Mouse (Mus musculus): ENCODE data around the gene Krt5. TPM values are rescaled to one million over a fixed set of nuclear protein-coding genes. Genes with fewer than 3 reads are reported as not detected.
"Not testable (repeated sequence)": the region's sequence is repeated elsewhere in the genome, so short reads cannot be mapped to it uniquely, and the experiment has no call there.

Krt5 gene
- polyA plus RNA-seq, 1 experiment from 2014 or later: not detected

DNA sequence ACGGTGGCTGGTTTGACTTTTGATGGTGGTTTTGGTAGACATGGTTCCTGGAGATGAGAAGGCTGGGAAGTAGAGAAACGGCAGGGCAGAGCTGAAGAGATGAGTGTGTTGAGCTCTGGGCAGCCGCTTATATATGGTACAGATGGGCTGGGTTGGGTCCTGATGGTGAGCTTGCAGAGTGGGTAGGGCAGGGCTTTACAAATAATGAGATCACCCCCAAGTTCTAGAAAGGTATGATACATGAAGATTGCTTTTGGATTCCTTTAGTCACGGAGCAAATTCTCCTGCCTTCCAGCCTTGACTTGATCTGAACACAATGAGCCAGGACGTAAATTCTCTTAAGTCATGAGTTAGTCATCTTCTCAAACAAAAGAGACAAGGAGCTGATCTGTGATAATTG lies 18.5 kb downstream of the Krt5 start, which contains the start of gene Krt6a:
TSS of gene Krt6a (minus strand) at position 101 of the 400 bp plus-strand sequence.
- WGBS (ENCODE audit: missing documents): 96% methylated on average over 4 of the region's 5 CpGs
- Histone ChIP-seq H3K27ac (no peak within 1 kb of the TSS), H3K4me3 (ENCODE audit: inconsistent target) (no peak within 1 kb of the TSS), H3K79me2 (ENCODE audit: inconsistent target) (no peaks in the 10 kb centered on the region), H3K36me3 (ENCODE audit: inconsistent target) (no peaks in the 10 kb centered on the region)

- 95% methylated on average over 4 of the region's 5 CpGs for WGBS (ENCODE audit: missing documents)
- H3K36me3 ChIP-seq (ENCODE audit: inconsistent target); H3K27ac ChIP-seq; H3K4me3 ChIP-seq (ENCODE audit: inconsistent target); H3K79me2 ChIP-seq (ENCODE audit: inconsistent target): not testable (repeated sequence)
These were observed 22.2 kb downstream of the Krt5 start for GRCm38 (mm10) chr15:101690460-101690859.

DNA sequence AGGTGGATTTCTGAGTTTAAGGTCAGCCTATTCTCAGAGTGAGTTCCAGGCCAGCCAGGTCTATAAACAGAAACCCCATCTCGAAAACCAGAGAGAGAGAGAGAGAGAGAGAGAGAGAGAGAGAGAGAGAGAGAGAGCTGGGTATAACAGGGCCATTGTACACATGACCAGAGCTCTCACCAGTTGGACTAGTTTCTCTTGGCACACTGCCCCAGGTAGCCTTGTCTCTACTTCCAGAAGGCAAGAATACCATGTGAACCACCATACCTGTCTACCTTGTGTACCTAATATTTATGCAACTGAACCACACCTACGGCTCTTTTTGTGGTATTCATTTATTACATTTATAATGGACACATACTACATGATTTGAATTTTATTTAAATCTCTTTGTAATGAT lies 24.5 kb downstream of the Krt5 start:
- H3K27ac ChIP-seq: no peak overlapping the region
- no peaks in the 10 kb centered on the region for H3K79me2 ChIP-seq (ENCODE audit: inconsistent target)
- 86% methylated on average over 2 of the region's 2 CpGs for WGBS (ENCODE audit: missing documents)
- no peaks in the 10 kb centered on the region for H3K36me3 ChIP-seq (ENCODE audit: inconsistent target)
- no peak overlapping the region for H3K4me3 ChIP-seq (ENCODE audit: inconsistent target)

GRCm38 (mm10) chr15:101680187-101680586 lies 32.5 kb downstream of the Krt5 start, which contains the start of gene Krt6b:
TSS of gene Krt6b (minus strand) at chr15:101680287.
- no peak within 1 kb of the TSS for H3K4me3 ChIP-seq (ENCODE audit: inconsistent target)
- H3K27ac ChIP-seq: no peak within 1 kb of the TSS
- 80% methylated on average over 2 of the region's 2 CpGs for WGBS (ENCODE audit: missing documents)
- H3K79me2 ChIP-seq (ENCODE audit: inconsistent target): no peaks in the 10 kb centered on the region
- no peaks in the 10 kb centered on the region for H3K36me3 ChIP-seq (ENCODE audit: inconsistent target)

DNA sequence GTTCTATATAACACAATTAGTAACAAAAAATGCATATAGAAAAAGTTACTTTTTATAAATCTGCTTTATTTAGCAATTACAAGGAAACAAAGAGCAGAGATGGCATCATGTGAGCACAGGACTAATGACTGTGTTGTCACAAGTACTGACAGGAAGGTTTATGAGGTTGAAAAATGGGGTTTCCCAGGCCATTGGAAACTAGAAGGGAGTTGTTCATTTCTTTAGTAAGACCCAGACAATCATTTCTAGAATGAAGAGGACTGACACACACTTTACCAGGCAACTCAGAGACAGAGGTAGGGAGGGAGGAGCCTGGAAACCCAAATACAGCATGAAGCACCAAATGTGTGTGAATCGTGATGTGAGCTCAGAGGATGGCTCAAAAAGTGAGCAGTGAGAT lies 36.7 kb downstream of the Krt5 start:
- Histone ChIP-seq H3K79me2 (ENCODE audit: inconsistent target) (no peaks in the 10 kb centered on the region), H3K27ac (no peak overlapping the region), H3K36me3 (ENCODE audit: inconsistent target) (no peaks in the 10 kb centered on the region), H3K4me3 (ENCODE audit: inconsistent target) (no peak overlapping the region)
- WGBS (ENCODE audit: missing documents): 82% methylated on average over 1 of the region's 1 CpGs

Other genes starting within 250 kb of the Krt5 start
- not detected in 3 replicates for gene Krt81, start 249.1 kb downstream of the Krt5 start, polyA plus RNA-seq (2018)
- not detected in 3 replicates for gene Krt86, start 239.4 kb downstream of the Krt5 start, polyA plus RNA-seq (2018)
- not detected in 3 replicates for gene Krt83, start 221.4 kb downstream of the Krt5 start, polyA plus RNA-seq (2018)
- not detected in 3 replicates for gene Gm49425, start 195.6 kb downstream of the Krt5 start, polyA plus RNA-seq (2018)
- gene Krt84, start 180.1 kb downstream of the Krt5 start, polyA plus RNA-seq (2018): not detected in 3 replicates
- gene Krt82, start 162.2 kb downstream of the Krt5 start, polyA plus RNA-seq (2018): not detected in 3 replicates
- not detected in 3 replicates for gene Krt90, start 149.9 kb downstream of the Krt5 start, polyA plus RNA-seq (2018)
- gene Krt75, start 139.0 kb downstream of the Krt5 start, polyA plus RNA-seq (2018): not detected in 3 replicates
- gene Gm5414, start 84.7 kb downstream of the Krt5 start, polyA plus RNA-seq (2018): not detected in 3 replicates
- not detected in 3 replicates for gene Gm5478, start 65.5 kb downstream of the Krt5 start, polyA plus RNA-seq (2018)
- gene Krt6b, start 32.6 kb downstream of the Krt5 start, polyA plus RNA-seq (2018): not detected in 3 replicates
- gene Krt6a, start 18.6 kb downstream of the Krt5 start, polyA plus RNA-seq (2018): not detected in 3 replicates
- not detected in 3 replicates for gene Krt71, start 30.2 kb upstream of the Krt5 start, polyA plus RNA-seq (2018)
- gene Krt72, start 73.6 kb upstream of the Krt5 start, polyA plus RNA-seq (2018): not detected in 3 replicates
- not detected in 3 replicates for gene Krt73, start 89.4 kb upstream of the Krt5 start, polyA plus RNA-seq (2018)
- not detected in 3 replicates for gene Krt2, start 105.3 kb upstream of the Krt5 start, polyA plus RNA-seq (2018)
- not detected in 3 replicates for gene Krt1, start 137.9 kb upstream of the Krt5 start, polyA plus RNA-seq (2018)
- not detected in 3 replicates for gene Krt77, start 156.8 kb upstream of the Krt5 start, polyA plus RNA-seq (2018)
- gene Krt76, start 180.0 kb upstream of the Krt5 start, polyA plus RNA-seq (2018): not detected in 3 replicates
- not detected in 3 replicates for gene Krt4, start 211.8 kb upstream of the Krt5 start, polyA plus RNA-seq (2018)
- gene Krt79, start 227.4 kb upstream of the Krt5 start, polyA plus RNA-seq (2018): not detected in 3 replicates
- not detected in 3 replicates for gene Krt78, start 241.4 kb upstream of the Krt5 start, polyA plus RNA-seq (2018)